Mouse (Mus musculus): Measurements from ENCODE around the gene Hpn.

DNA sequence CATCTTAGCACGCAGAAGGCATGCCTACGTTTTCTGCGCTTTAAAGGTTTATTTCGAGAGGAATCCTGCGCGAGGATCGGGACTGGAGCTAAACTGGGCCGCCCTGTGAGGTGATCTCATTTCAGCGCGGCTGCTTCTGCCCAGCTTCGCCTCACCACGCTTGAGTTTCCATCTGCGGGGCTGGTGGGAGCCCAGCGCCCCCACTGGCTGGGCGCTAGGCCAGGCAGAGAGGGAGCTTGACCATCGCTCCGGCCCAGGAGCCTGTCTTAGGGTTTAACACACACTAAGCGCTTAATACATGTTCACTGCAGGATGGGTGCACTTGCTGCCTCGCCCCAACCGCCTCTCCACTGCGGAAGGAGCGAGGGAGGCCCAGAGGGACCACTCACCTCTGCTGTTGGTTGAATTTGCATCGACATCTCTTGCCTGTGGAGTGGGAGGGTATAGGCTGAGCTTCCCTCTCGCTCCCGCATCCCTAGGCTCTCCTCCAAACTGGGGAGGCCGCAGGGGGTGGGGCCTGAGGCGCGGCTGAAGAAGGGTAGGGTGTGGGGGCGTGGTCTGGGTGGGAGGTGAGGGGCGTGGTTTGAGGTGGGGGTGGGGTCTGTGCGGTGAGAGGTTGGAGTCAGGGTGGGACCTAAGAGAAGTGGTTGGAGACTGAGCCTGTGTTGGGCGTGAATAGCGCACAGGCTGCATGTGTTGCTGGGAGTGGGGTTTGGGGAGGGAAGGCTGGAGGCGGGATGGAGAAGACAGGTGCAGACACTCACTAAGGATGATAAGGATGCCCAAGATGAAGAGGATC is 62.3 kb downstream of the Hpn start:
- TF ChIP-seq POLR2A (IDR thresholded peaks at IDR 0.05; ENCODE audit: control insufficient read depth, extremely low read depth, insufficient read depth, low read length, poor library complexity) = no peak
- TF ChIP-seq CTCF (IDR thresholded peaks at IDR 0.05; ENCODE audit: borderline replicate concordance, control insufficient read depth, extremely low read depth, insufficient read depth, low read length, poor library complexity) = no peak
